Mouse (Mus musculus): ENCODE measurements around the gene Znhit3.
A peak's percentile ranks its signal among the peaks of the same experiment; 100 is the strongest.

The Znhit3 gene

DNA sequence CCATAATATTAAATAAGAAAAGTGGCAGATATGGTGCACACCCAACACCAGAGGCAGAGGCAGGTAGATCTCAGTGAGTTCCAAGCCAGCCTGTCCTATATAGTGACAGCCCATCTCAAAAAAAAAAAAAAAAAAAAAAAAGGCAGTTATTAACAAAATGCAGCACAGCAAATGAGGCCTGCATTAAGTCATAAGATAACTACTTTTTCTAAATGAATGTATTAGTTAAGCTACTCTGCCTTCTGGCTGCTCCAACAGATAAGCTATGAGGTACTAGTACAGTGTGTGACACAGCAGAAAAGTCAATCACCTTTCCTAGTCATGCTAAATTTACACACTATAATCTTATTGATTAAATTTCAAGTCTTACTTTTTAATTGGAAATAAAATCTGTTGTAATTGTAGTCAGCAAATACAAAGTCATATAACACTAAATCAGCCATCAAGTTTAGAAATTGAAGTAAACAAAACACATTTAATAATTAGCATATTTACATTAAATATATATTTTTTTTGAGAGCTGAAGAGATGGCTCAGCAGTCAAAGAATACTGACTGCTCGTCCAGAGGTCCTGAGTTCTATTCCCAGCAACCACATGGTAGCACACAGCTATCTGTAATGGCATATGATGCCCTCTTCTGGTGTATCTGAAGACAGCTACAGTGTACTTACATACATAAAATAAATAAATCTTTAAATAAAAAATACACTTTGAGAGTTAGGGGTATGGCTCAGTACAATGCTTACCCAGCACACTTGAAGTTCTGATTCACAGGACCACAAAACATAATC is 42.9 kb downstream of the Znhit3 start:
- DNase-seq (ENCODE audit: low spot score): no peak

DNA sequence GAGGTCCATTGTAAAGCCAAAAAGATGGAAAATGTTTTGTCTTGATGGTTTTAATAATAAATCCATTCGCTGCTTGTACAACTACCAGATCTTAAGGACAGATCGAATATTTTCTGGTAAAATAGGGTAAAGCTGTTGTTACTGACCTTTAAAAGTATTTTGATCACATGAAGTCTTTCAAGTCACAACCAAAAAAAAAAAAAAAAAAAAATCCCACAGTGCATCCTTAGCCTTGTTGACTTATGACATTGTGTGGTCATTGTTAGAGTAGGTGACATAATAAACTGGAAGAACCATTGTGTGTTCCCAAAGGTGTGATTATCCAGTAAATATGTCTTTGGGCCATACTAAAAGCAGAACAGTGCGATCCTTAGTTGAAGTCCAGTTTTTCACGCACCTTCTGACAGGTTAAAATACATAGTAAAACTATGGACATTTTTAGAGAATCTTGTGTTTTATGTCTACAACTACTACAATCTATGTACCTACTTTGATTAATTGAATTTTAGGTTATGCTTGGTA is 44.6 kb downstream of the Znhit3 start:
- peak; percentile 35 for DNase-seq (ENCODE audit: low spot score)

DNA sequence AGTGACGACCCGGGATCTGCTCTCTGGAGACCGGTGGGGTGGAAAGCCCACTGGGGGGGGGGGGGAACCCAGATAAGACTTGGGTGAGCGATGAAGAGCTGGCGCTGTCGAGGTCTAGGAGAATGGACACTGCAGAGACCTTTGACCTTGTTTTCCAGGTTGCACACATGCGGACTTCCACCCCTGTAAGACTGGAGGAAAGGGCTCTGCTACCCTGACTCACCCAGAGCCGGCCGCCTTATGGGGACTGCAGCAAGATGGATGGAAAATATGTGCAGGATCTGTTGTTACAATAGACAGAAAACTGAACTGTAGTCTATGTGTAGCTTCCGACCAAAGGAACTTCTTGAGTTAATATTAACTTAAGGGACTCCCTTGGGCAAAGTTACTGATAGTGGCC is 45.1 kb downstream of the Znhit3 start:
- DNase-seq (ENCODE audit: low spot score): peak; percentile 81

DNA sequence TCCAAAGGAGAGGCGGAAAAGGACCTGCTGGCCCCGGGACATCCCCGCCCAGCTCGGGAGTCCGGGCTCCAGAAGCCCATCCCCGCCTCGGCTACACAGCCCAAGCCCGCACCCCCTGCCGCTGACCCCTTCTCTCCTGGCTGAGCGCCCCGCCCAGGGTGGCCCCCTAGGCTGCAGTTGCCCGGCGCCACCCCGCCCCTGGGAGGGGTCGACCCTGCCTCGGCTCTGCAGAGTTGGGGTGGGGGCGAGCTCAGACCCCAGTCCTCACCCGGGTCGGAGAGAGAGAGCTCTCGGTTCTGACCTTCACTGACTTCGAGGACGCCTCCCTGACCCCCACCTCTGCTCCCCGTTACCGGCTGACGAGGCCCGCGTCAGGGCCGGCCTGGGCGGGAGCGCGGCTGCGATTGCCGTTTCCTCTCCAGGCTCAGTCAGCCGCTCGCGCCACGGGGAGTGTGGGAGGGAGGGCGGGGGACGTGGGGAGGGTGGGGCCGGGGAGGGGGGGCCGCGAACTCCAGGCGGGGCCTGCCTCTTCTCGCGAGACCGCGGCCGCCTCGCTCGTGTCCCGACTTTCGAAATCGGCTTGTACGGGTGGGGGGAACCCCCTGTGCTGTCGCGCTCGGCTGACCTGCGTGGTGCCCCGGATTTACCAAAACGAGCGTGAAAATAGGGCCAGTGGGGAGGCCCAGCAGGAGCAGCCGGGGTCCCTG is 45.7 kb downstream of the Znhit3 start, which contains the start of gene Ggnbp2:
TSS of gene Ggnbp2 (minus strand) at position 481 of the 707 bp plus-strand sequence.
- DNase-seq (ENCODE audit: low spot score): peak; percentile 93

DNA sequence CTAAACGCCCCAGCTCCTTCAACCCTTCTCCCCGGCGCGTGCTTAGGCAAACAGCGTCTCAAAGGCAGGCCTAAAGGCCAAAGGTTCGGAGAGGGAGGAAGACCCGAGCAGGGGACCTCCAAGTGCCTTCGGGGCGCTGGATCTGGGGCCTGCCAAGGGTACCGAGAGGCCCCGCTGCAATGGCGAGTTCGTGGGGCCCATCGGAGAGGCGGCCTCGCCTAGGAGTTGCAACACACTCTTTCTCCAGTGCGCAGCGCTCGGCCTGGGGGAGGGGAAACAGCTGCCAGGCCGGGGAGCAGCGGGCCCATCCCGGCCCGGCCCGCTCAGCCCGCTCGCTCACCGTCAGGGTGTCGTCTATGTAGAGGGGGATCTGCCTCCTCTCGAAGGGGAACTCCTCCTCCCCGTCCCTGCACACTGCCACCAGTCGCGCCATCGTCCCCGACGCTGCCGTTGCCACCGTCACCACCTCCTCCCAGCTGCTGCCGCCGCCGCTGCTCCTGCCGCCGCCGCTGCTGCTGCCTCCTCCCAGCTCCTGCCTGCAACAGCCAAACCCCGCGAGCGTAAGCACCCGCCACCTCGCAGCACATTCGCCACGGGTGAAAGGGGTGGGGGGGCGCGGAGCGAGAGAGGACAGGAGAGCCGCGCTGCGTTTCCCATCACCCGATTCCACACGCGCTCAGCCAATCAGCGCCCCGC is 46.5 kb downstream of the Znhit3 start:
- DNase-seq (ENCODE audit: low spot score): peak; percentile 94

DNA sequence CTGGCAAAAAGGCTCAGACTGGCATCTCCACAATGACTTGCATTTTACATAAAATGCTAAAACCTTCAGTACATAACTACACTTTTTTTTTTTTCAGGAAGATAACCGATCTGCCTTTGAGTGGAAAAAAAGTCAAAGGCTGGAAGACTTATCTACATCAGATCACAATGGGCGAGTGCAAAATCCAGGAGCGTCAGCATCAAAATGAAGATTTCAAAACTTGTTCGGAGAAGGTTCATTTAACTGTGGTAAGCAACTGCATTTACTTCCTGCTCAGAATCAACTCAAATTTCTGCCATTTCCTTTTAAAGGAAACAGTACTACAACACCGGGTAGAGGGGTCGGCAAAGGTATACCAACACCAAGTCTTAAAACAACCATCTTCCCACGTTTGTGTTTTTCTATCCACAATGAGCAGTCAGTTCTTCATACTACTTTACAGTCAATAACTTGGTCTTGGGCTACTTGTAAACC is 47.3 kb downstream of the Znhit3 start:
- no peak for DNase-seq (ENCODE audit: low spot score)

DNA sequence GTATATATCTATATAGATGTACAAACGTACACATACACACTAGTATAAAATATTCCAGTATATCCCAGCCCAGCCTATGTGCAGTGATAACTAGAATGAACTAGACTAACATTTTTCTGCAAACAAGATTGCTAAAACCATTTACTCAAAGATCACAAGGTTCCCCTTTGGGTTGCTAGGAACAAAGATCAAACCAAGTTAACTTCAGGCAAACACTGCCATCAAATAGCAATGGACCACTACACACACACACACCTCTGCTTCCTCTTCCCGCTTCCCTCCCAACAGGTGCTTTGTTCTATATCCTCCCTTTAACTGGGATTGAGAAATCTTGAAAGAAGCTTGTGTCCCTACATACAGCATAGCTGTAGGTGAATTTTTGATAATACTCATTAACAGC is 48.6 kb downstream of the Znhit3 start:
- DNase-seq (ENCODE audit: low spot score): no peak

DNA sequence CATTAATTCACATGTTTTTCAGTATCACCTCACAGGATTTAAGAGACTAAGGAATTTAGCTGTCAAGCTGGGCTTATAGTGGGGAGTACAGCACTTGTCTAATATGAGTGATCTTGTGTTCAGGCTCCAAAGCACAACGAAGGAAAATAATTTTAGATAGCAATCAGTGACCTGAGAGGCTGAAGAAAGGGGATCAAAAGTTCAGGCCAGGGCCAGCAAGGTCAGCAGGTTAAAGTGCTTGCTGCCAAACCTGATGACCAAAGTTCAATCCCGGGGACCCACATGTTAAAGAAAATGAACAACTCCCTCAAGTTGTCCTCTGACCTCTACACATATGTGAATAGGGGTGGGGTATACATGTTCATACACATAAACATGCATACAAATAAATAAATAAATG is 50.9 kb downstream of the Znhit3 start:
- DNase-seq (ENCODE audit: low spot score): no peak
